Mouse (Mus musculus): ENCODE results near the gene Mlycd.

DNA sequence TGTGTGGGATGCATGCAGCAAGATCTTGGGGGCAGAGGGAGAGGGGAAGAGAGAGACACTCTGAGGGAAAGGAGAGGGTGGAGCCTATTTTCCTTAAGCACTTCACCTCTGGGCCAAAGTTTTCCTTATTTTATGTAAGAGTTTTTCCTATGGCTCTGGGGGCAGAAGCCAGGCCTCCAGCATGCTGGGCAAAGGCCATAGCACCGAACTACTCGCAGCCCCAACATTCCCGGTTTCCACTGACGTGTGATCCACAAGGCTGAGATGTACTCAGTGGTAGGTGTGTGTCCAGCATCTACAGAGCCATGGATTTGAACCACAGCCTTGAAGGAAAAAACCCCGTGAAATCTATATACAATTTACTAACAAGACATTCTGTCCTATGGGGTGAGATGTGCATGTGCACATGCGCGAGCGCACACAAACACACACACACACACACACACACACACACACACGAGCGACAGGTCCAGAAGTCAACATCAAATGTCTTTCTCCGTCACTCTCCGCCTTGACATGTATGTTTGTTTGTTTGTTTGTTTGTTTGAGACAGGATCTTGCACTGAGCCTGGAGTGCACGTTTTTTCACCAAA, 39.0 kb downstream of the Mlycd start, which contains the start of gene Osgin1:
- no peak for TF ChIP-seq USF1 (IDR thresholded peaks at IDR 0.05; ENCODE audit: low read depth)
- no peak for TF ChIP-seq POLR2A (IDR thresholded peaks at IDR 0.05; ENCODE audit: insufficient read length, low read depth)
- TF ChIP-seq CEBPB (IDR thresholded peaks at IDR 0.05; ENCODE audit: insufficient read depth, poor library complexity, severe bottlenecking) = no peak

Data from myocyte (in vitro differentiated cells).